Mouse (Mus musculus) brain, embryonic 14.5 days (tissue): ENCODE data around the gene Sh3bp2.

Source experiments
- CTCF ChIP-seq: fragments of 200-500 bp; IDR thresholded peaks from 2 replicates; pipeline ENCODE4 v1.5.1; 2012; ENCODE audit warnings: inconsistent platforms, mild to moderate bottlenecking, moderate library complexity, borderline replicate concordance; ENCODE audit not compliant: insufficient read depth, insufficient read length; ENCODE audit errors: extremely low read depth
- POLR2A ChIP-seq: fragments of 200-500 bp; IDR thresholded peaks from 2 replicates; pipeline ENCODE4 v1.6.1; 2012; ENCODE audit warnings: mild to moderate bottlenecking, inconsistent platforms, borderline replicate concordance; ENCODE audit not compliant: poor library complexity, insufficient read depth, insufficient read length, severe bottlenecking; ENCODE audit errors: extremely low read depth

- TF ChIP-seq CTCF (0 out of 2 replicates have a peak, but pooled peaks have one; percentile 3), POLR2A (no peak)
Observed at GRCm38 (mm10) chr5:34489418-34489787, 36.2 kb upstream of the Sh3bp2 start.
